Mouse (Mus musculus) midbrain, postnatal 0 days (tissue): ENCODE results near the gene Cpsf2. TPM values are rescaled to one million over a fixed set of nuclear protein-coding genes. Genes with fewer than 3 reads are reported as not detected.

Source experiments
- ATAC-seq: fragments of 200-750 bp; cut with Nextera tagmentation; 2 replicates; pipeline ENCODE4 v1.8.0; 2017; ENCODE audit warnings: moderate number of reproducible peaks, mild to moderate bottlenecking, moderate TSS enrichment, moderate library complexity; ENCODE audit not compliant: low FRiP score
- DNase-seq: peaks from one replicate; pipeline ENCODE4 v3.0.0-alpha.2; 2015; ENCODE audit warnings: low spot score
- H3K27ac ChIP-seq: fragments of 300-500 bp; sonication (generic); 2 replicates; pipeline ENCODE4 v1.5.1; 2014; ENCODE audit warnings: low read depth, mild to moderate bottlenecking, low read length, mixed read lengths
- H3K27me3 ChIP-seq: fragments of 300-500 bp; sonication (generic); 2 replicates; pipeline ENCODE4 v1.6.1; 2014; ENCODE audit warnings: low read length, control low read depth, mixed read lengths; ENCODE audit not compliant: insufficient read depth
- H3K36me3 ChIP-seq: fragments of 300-500 bp; sonication (generic); 2 replicates; pipeline ENCODE4 v1.6.1; 2014; ENCODE audit warnings: low read length, control low read depth, mixed read lengths; ENCODE audit not compliant: insufficient read depth
- H3K4me1 ChIP-seq: fragments of 300-500 bp; sonication (generic); 2 replicates; pipeline ENCODE4 v1.6.1; 2014; ENCODE audit warnings: mild to moderate bottlenecking, control low read depth, antibody characterized with exemption, low read length, mixed read lengths; ENCODE audit not compliant: insufficient read depth
- H3K4me2 ChIP-seq: fragments of 300-500 bp; sonication (generic); 2 replicates; pipeline ENCODE4 v1.6.1; 2014; ENCODE audit warnings: low read depth, mild to moderate bottlenecking, low read length, mixed read lengths; ENCODE audit not compliant: poor library complexity, severe bottlenecking
- H3K4me3 ChIP-seq: fragments of 300-500 bp; sonication (generic); 2 replicates; pipeline ENCODE4 v1.5.1; 2014; ENCODE audit warnings: low read depth, mild to moderate bottlenecking, low read length, moderate library complexity
- H3K9ac ChIP-seq: fragments of 300-500 bp; sonication (generic); replicated peaks from 2 replicates; pipeline ENCODE4 v1.6.1; 2014; ENCODE audit warnings: mild to moderate bottlenecking, low read length, moderate library complexity, mixed read lengths; ENCODE audit not compliant: poor library complexity, severe bottlenecking
- H3K9me3 ChIP-seq: fragments of 300-500 bp; sonication (generic); 2 replicates; pipeline ENCODE4 v1.6.1; 2016; ENCODE audit warnings: low read length, control low read depth
- CTCF ChIP-seq: IDR thresholded peaks from 2 replicates; pipeline ENCODE4 v1.5.1; 2016; ENCODE audit warnings: antibody characterized with exemption, mild to moderate bottlenecking
- WGBS: fragments of 180-500 bp; shearing (Covaris S2); extraction: QIAGEN DNeasy Blood & Tissue Kit; methylation state at CpG from one replicate; pipeline ENCODE4 v1.1.7; 2014; 5-methylcytosine and 5-hydroxymethylcytosine counted together
- polyA plus RNA-seq: library from polyadenylated mRNA; unstranded; fragments of >200 nt; fragmentation: Nextera tagmentation; extraction: Ambion mirVana; gene quantifications from 2 replicates; pipeline ENCODE4 v1.2.1, GENCODE M21; 2015
- total RNA-seq: library from RNA; depleted of rRNA; stranded (reverse); fragments of >200 nt; gene quantifications from 2 replicates; pipeline ENCODE4 v1.2.3, GENCODE M21; 2014; rRNA removed

Gene Cpsf2
- total and polyA plus RNA-seq, 2 experiments from 2014 or later, result 25.5 to 28.0 TPM

DNA sequence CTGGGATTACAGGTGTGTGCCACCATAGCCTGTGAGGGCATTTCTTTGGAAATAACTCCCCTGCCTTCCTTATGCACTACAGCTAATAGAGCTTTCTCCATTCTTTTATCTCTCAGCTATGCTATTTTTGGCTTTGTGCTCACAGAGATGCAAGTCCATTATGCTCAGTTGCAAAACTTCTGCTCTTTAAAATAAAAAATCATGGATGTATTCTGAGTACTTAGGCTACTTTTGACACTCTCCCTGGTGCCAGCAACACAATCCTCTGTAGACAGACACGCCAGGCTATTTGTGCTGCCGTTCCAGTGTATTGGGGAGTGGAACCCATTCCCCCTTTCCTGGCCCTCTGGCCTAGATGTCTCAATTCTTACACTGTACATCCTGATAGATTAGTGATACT is 64.1 kb downstream of the Cpsf2 start:
- H3K4me2 ChIP-seq, result no peak overlapping the region
- no peak overlapping the region for H3K4me3 ChIP-seq
- ATAC-seq, result no peak
- no peak overlapping the region for H3K27ac ChIP-seq
- DNase-seq, result no peak
- TF ChIP-seq CTCF, result no peak
- no peaks in the 10 kb centered on the region for H3K27me3 ChIP-seq
- no peaks in the 10 kb centered on the region for H3K36me3 ChIP-seq
- no peaks in the 10 kb centered on the region for H3K9me3 ChIP-seq
- H3K4me1 ChIP-seq, result peaks cover 3% of the 10 kb centered on the region; the same call in 1 of the 2 replicates
- no peak overlapping the region for H3K9ac ChIP-seq
- whole genome bisulfite sequencing, result 80% methylated on average over 2 of the region's 2 CpGs

DNA sequence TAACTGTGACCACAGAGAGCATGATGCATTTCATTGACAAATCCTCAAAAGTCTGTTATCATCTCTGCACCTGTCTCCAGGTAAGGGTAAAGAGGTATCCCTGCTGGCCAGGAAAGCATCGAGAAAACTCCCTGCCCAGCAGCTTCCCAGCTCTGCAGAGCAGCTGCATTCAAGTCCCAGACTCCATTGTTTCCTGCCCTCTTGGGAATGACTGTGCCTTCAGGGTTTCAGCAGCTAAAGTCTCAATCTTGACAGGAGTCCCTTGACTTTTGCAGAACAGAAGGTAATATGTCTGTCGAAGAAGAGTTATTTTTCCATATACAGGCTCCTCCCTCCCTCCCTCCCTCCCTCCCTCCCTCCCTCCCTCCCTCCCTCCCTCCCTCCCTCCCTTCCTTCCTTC is 65.9 kb downstream of the Cpsf2 start:
- 0 out of 2 replicates have a peak, but pooled peaks have one; percentile 6 for ATAC-seq
- 22% methylated on average over 2 of the region's 2 CpGs for WGBS

DNA sequence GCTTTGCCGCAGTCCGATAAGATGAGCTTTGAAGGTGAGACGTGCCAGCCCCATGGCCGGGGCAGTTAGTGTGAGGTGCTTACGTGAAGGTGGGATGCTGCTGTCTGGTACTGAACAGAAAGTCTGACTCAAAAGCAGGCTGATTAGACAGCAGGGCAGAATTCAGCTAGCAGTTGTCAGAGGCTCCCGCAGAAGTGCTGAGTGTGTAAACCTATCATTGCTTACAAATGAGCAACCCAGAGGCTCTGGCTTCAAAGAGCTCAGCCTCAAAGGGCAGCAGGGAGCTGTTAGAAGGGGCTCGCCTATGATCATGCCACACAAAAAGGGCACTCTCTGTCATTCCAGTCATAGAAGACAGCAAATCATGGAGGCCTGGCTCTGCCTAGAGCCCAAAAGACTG is 66.5 kb downstream of the Cpsf2 start:
- H3K9ac ChIP-seq, result no peak overlapping the region
- TF ChIP-seq CTCF, result no peak
- H3K4me3 ChIP-seq, result no peak overlapping the region
- ATAC-seq (peak; percentile 82), DNase-seq (peak; percentile 21)
- no peaks in the 10 kb centered on the region for H3K9me3 ChIP-seq
- H3K4me1 ChIP-seq, result peaks cover 3% of the 10 kb centered on the region; the same call in 1 of the 2 replicates
- 23% methylated on average over 7 of the region's 7 CpGs for WGBS
- H3K4me2 ChIP-seq, result no peak overlapping the region
- H3K27ac ChIP-seq, result peak overlapping the region; percentile 73
- H3K36me3 ChIP-seq, result no peaks in the 10 kb centered on the region
- no peaks in the 10 kb centered on the region for H3K27me3 ChIP-seq

More for the DNA sequence above, 65.9 kb downstream of the Cpsf2 start:
- no peak for TF ChIP-seq CTCF
- Histone ChIP-seq H3K4me1 (peaks cover 3% of the 10 kb centered on the region; the same call in 1 of the 2 replicates), H3K9ac (no peak overlapping the region), H3K9me3 (no peaks in the 10 kb centered on the region), H3K4me3 (no peak overlapping the region), H3K27ac (peak overlapping the region; percentile 51; the same call in 1 of the 2 replicates), H3K27me3 (no peaks in the 10 kb centered on the region), H3K36me3 (no peaks in the 10 kb centered on the region), H3K4me2 (no peak overlapping the region)
- DNase-seq, result no peak

DNA sequence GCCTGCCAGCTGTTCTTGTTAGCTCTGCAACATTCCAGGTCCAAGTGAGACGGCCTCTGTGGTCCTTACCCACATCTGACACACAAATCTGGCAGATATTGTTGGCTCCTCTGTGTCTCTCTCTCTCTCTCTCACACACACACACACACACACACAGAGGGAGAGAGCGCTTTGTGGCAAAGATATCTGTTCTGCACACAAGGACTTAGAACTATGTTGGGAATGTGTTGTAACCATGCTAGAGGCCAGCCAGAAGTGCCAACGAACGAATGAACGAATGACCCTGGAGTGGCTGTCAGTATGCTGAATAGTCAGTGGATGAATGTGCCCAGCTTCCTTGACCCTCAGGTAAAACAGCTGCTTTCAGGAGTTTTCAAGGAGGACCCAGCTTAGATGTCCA is 68.1 kb downstream of the Cpsf2 start:
- DNase-seq (no peak), ATAC-seq (no peak)
- WGBS, result 83% methylated on average over 5 of the region's 5 CpGs
- Histone ChIP-seq H3K9me3 (no peaks in the 10 kb centered on the region), H3K4me2 (no peak overlapping the region), H3K36me3 (no peaks in the 10 kb centered on the region), H3K27me3 (no peaks in the 10 kb centered on the region), H3K4me3 (no peak overlapping the region), H3K4me1 (peaks cover 3% of the 10 kb centered on the region; the same call in 1 of the 2 replicates), H3K9ac (no peak overlapping the region), H3K27ac (no peak overlapping the region)
- no peak for TF ChIP-seq CTCF

DNA sequence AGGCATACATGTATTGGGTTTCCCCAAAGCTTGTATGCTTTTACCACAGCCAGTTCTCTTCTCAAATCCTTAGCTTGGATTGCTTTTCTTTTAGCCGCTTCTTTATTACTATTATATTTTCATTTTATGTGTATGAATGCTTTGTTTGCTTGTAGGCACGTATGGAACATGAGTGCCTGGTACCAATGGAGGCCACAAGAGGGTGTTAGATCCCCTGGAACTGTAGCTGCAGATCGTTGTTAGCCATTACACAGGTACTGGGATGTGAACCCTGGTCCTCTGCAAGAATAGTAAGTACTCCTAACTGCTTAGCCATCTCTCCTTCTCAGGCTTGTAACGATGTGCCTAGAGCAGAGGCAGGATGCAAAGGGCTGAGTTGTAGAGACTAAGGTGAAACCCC is 78.4 kb downstream of the Cpsf2 start:
- Histone ChIP-seq H3K4me2 (no peak overlapping the region), H3K27ac (no peak overlapping the region), H3K36me3 (no peaks in the 10 kb centered on the region), H3K9me3 (no peaks in the 10 kb centered on the region), H3K4me1 (peaks cover 7% of the 10 kb centered on the region; the same call in 1 of the 2 replicates), H3K4me3 (no peak overlapping the region), H3K27me3 (no peaks in the 10 kb centered on the region), H3K9ac (no peak overlapping the region)
- DNase-seq, result no peak
- 87% methylated on average over 4 of the region's 4 CpGs for WGBS
- ATAC-seq, result no peak
- 0 out of 2 replicates have a peak, but pooled peaks have one; percentile 6 for TF ChIP-seq CTCF

DNA sequence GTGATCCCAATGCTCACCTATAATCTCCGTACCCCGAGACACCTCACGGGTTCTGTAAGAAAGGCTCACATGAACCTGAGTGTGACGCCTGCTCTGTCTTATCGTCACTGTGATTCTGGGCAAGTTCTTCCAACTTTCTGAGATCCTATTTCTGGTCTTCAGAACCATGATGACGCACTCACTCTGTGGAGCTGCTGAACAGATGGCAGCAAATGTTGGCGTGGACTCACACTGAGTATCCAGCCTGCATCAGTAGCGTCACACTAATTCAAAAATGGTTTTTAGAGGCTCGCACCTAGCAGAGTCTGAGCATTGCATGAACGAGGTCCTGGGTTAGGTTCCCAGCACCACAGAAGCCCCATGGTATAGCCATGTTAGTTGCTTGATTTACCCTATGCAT is 80.0 kb downstream of the Cpsf2 start:
- TF ChIP-seq CTCF, result no peak
- Histone ChIP-seq H3K27me3 (no peaks in the 10 kb centered on the region), H3K9me3 (no peaks in the 10 kb centered on the region), H3K4me2 (no peak overlapping the region), H3K36me3 (no peaks in the 10 kb centered on the region), H3K27ac (no peak overlapping the region), H3K9ac (no peak overlapping the region), H3K4me3 (no peak overlapping the region), H3K4me1 (peaks cover 7% of the 10 kb centered on the region; the same call in 1 of the 2 replicates)
- ATAC-seq (no peak), DNase-seq (no peak)
- 94% methylated on average over 10 of the region's 10 CpGs for WGBS

Other genes starting within 250 kb of the Cpsf2 start
- gene Fbln5, start 156.9 kb upstream of the Cpsf2 start, total RNA-seq, result 10.7 and 11.0 TPM in 2 replicates
- 16.7 and 19.8 TPM in 2 replicates for gene Fbln5, start 156.9 kb upstream of the Cpsf2 start, polyA plus RNA-seq
- gene Trip11, start 62.7 kb upstream of the Cpsf2 start, total RNA-seq, result 21.5 and 24.8 TPM in 2 replicates
- 21.4 and 26.3 TPM in 2 replicates for gene Trip11, start 62.7 kb upstream of the Cpsf2 start, polyA plus RNA-seq
- 12.4 and 13.4 TPM in 2 replicates for gene Atxn3, start 17.7 kb upstream of the Cpsf2 start, total RNA-seq
- gene Atxn3, start 17.7 kb upstream of the Cpsf2 start, polyA plus RNA-seq, result 7.6 and 8.0 TPM in 2 replicates
- gene Slc24a4, start 152.7 kb downstream of the Cpsf2 start, total RNA-seq, result 5.0 and 5.3 TPM in 2 replicates
- gene Slc24a4, start 152.7 kb downstream of the Cpsf2 start, polyA plus RNA-seq, result 2.4 and 2.6 TPM in 2 replicates